Mouse (Mus musculus) midbrain, embryonic 10.5 days (tissue): ENCODE measurements at regions not wholly inside any gene's neighbourhood (a gene's known extent, or its start where the extent isn't known, plus 50 kb on each side); places are given as distances from the start of the nearest gene placed in this dataset.

Experiments
- DNase-seq: peaks from one replicate; pipeline ENCODE4 v3.0.0-alpha.2; 2017; ENCODE audit warnings: low spot score
- H3K27ac ChIP-seq: fragments of 300-500 bp; sonication (generic); replicated peaks from 2 replicates; pipeline ENCODE4 v1.5.1; 2016; ENCODE audit warnings: mild to moderate bottlenecking
- H3K27me3 ChIP-seq: fragments of 300-500 bp; sonication (generic); 2 replicates; pipeline ENCODE4 v1.6.1; 2016; ENCODE audit warnings: low read depth, mild to moderate bottlenecking; ENCODE audit not compliant: poor library complexity, severe bottlenecking
- H3K36me3 ChIP-seq: fragments of 300-500 bp; sonication (generic); 2 replicates; pipeline ENCODE4 v1.6.1; 2016; ENCODE audit warnings: mild to moderate bottlenecking, moderate library complexity
- H3K4me1 ChIP-seq: fragments of 300-500 bp; sonication (generic); 2 replicates; pipeline ENCODE4 v1.6.1; 2016
- H3K4me3 ChIP-seq: fragments of 300-500 bp; sonication (generic); 2 replicates; pipeline ENCODE4 v1.5.1; 2016; ENCODE audit warnings: mild to moderate bottlenecking, moderate library complexity
- H3K9me3 ChIP-seq: fragments of 300-500 bp; sonication (generic); replicated peaks from 2 replicates; pipeline ENCODE4 v1.6.1; 2016; ENCODE audit warnings: mild to moderate bottlenecking
- WGBS: fragments of 180-500 bp; shearing (Covaris S2); methylation state at CpG from one replicate; pipeline ENCODE4 v1.1.7; 2016; 5-methylcytosine and 5-hydroxymethylcytosine counted together

GRCm38 (mm10) chr6:31665671-31666486, 102.1 kb upstream of the Podxl start:
- DNase-seq = no peak
- no peaks in the 10 kb centered on the region for H3K9me3 ChIP-seq
- H3K36me3 ChIP-seq = no peaks in the 10 kb centered on the region
- no peak overlapping the region for H3K27ac ChIP-seq
- H3K4me3 ChIP-seq = no peak overlapping the region
- WGBS = 70% methylated on average over 17 of the region's 17 CpGs
- no peaks in the 10 kb centered on the region for H3K4me1 ChIP-seq
- H3K27me3 ChIP-seq = 0 out of 2 replicates have a peak, but pooled peaks cover 5% of the 10 kb centered on the region

GRCm38 (mm10) chr6:31664495-31664894, 100.7 kb upstream of the Podxl start:
- H3K9me3 ChIP-seq = no peaks in the 10 kb centered on the region
- peak; percentile 74 for DNase-seq
- no peaks in the 10 kb centered on the region for H3K36me3 ChIP-seq
- no peak overlapping the region for H3K27ac ChIP-seq
- WGBS = 29% methylated on average over 7 of the region's 7 CpGs
- 0 out of 2 replicates have a peak, but pooled peaks cover 5% of the 10 kb centered on the region for H3K27me3 ChIP-seq
- H3K4me3 ChIP-seq = no peak overlapping the region
- no peaks in the 10 kb centered on the region; the same call in 1 of the 2 replicates for H3K4me1 ChIP-seq

DNA sequence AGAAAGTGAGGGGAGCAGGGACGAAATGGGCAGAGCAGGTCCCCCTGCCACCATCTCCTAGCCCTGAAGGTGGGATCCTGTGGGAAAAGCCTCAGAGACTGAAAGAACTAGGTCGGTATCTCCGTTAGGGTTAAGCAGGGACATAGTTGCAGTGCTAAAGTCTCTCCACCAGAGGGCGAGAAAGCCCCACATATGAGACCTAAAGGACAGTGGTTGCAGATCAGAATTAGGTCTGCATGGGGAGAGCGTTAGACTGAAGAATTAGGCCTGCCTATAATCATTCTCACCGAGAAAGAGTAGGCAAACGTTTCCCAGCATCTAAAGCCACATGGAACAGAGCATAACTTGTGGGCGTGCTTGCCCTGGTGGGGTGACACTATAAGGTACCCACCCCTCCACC, 97.0 kb upstream of the Podxl start:
- H3K27me3 ChIP-seq = 0 out of 2 replicates have a peak, but pooled peaks cover 5% of the 10 kb centered on the region
- peak; percentile 71 for DNase-seq
- H3K27ac ChIP-seq = no peak overlapping the region
- H3K4me3 ChIP-seq = no peak overlapping the region
- 13% methylated on average over 8 of the region's 8 CpGs for WGBS
- no peaks in the 10 kb centered on the region; the same call in 1 of the 2 replicates for H3K4me1 ChIP-seq
- no peaks in the 10 kb centered on the region for H3K9me3 ChIP-seq
- H3K36me3 ChIP-seq = no peaks in the 10 kb centered on the region

- H3K36me3 ChIP-seq = no peaks in the 10 kb centered on the region
- H3K4me3 ChIP-seq = no peak overlapping the region
- 69% methylated on average over 4 of the region's 4 CpGs for WGBS
- H3K27me3 ChIP-seq = 0 out of 2 replicates have a peak, but pooled peaks cover 5% of the 10 kb centered on the region
- no peak overlapping the region for H3K27ac ChIP-seq
- H3K9me3 ChIP-seq = no peaks in the 10 kb centered on the region
- no peak for DNase-seq
- H3K4me1 ChIP-seq = no peaks in the 10 kb centered on the region; the same call in 1 of the 2 replicates
These were observed 96.1 kb upstream of the Podxl start for GRCm38 (mm10) chr6:31659901-31660300.

DNA sequence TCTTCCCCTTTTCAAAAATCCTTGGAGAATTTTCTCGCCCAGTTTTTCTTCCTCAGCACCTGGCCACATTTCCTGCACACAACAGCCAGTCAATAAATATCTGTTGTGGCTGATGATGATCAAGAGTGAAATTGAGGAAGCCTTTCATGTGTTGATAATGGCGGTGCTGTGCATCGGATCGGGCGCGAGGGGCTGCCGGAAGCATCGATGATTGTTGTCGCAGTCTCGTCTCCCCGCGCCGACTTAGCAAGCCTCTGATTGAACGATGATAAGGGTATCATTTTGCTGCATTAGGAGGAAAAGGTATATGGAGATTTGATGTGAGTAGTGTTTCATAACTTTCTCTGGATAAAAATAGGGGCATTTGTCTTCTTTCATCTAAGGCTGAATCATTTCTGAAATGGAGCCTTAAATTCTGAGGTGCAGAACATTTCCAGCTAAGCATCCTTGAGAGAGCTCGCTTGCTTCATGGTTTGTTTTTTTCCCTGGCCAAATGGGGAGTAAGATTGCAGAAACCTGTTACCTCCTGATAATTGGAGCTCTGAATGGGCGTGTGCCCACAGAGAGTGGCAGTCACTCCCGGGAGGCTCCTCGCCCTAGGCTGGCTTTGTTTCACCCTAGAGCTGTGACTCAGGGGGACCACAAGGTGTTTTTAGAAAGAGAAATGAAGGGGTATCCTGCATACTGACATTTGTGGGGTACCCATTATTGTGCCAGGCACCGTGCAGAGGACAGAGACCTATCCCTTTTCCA, 94.8 kb upstream of the Podxl start:
- no peaks in the 10 kb centered on the region; the same call in 1 of the 2 replicates for H3K4me1 ChIP-seq
- 0 out of 2 replicates have a peak, but pooled peaks cover 5% of the 10 kb centered on the region for H3K27me3 ChIP-seq
- no peak overlapping the region for H3K4me3 ChIP-seq
- H3K27ac ChIP-seq = no peak overlapping the region
- H3K9me3 ChIP-seq = no peaks in the 10 kb centered on the region
- no peak for DNase-seq
- no peaks in the 10 kb centered on the region for H3K36me3 ChIP-seq
- 89% methylated on average over 19 of the region's 19 CpGs for WGBS

- no peak for DNase-seq
- H3K4me1 ChIP-seq = no peaks in the 10 kb centered on the region
- 64% methylated on average over 7 of the region's 7 CpGs for WGBS
These were observed 87.2 kb upstream of the Podxl start for GRCm38 (mm10) chr6:31650791-31651476.

GRCm38 (mm10) chr6:31645261-31645660, 81.5 kb upstream of the Podxl start:
- no peaks in the 10 kb centered on the region for H3K36me3 ChIP-seq
- 87% methylated on average over 6 of the region's 6 CpGs for WGBS
- DNase-seq = no peak
- no peaks in the 10 kb centered on the region for H3K27me3 ChIP-seq
- peaks cover 7% of the 10 kb centered on the region for H3K4me1 ChIP-seq
- H3K9me3 ChIP-seq = no peaks in the 10 kb centered on the region
- H3K27ac ChIP-seq = no peak overlapping the region; the same call in 1 of the 2 replicates
- no peak overlapping the region for H3K4me3 ChIP-seq

More at GRCm38 (mm10) chr6:31650791-31651476, 87.2 kb upstream of the Podxl start:
- Histone ChIP-seq H3K27ac (no peak overlapping the region), H3K27me3 (no peaks in the 10 kb centered on the region), H3K4me3 (no peak overlapping the region), H3K36me3 (no peaks in the 10 kb centered on the region), H3K9me3 (no peaks in the 10 kb centered on the region)

DNA sequence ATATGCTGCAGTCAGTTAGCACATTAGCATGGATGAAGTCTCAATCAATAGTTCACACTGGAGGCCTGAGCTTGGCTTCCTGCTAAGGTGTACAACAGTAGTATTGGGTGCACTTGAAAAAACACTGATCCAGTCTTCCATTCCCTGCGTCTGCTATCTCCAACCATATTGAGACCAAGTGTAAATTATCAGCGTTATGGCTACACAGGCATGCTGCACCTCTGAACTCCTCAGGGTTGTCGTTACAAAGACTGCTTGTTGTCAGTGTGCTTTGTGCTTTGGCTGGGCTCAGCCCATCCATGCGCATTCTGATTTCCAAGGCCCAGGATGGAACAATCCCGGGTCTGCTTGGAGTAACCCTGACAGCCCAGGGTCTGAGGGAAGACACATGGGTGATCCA, 80.7 kb upstream of the Podxl start:
- no peak for DNase-seq
- WGBS = 89% methylated on average over 5 of the region's 5 CpGs
- Histone ChIP-seq H3K27ac (no peak overlapping the region), H3K9me3 (no peaks in the 10 kb centered on the region), H3K36me3 (no peaks in the 10 kb centered on the region), H3K27me3 (no peaks in the 10 kb centered on the region), H3K4me1 (peaks cover 7% of the 10 kb centered on the region), H3K4me3 (no peak overlapping the region)

DNA sequence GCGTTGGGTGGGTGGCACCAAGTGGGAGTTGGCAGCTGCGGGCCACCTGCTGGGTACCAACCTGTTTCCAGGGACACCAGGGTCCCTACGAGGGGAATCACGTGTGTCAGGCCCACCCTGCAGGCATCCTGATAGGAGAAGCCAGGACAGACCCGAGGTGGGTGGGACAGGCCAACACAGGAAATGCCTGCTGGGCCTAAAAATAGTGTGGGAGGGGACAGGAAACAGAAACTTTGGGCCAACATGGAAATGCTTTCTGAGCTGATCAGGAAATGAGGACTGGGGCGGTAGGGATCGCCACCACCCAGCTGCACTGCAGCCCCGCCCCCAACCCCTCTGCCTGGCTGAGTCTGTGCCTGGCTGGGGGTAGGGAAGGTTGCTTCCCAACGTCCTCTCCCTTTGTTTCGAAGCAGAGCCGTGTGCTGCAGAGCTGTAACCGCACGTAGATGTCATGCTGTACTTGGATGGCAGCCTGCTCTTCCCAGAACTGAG, 78.7 kb upstream of the Podxl start:
- no peaks in the 10 kb centered on the region for H3K36me3 ChIP-seq
- peaks cover 4% of the 10 kb centered on the region for H3K27me3 ChIP-seq
- no peaks in the 10 kb centered on the region for H3K9me3 ChIP-seq
- WGBS = 27% methylated on average over 13 of the region's 13 CpGs
- DNase-seq = peak; percentile 22
- peak overlapping the region; percentile 69 for H3K27ac ChIP-seq
- no peak overlapping the region for H3K4me3 ChIP-seq
- peaks cover 23% of the 10 kb centered on the region for H3K4me1 ChIP-seq

DNA sequence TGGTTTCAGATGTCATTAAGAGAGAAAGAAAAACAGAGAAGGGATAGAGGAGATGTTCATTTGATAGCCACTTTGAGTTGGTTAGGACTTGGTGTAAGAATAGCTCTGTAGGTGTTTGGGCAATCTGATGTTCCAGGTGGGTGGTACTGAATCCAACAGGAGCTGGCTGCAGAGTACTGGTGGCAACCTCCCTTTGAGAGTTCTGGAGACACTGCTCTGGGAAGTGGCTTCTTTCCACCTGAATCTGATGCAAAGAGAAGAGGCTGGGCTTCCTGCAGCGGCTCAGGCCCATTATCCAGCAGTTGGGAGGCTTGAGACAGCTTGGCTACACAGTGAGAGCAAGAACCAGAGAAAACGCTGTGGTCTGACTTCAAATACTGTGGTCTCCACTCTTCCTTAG, 77.0 kb upstream of the Podxl start:
- no peak overlapping the region for H3K27ac ChIP-seq
- peaks cover 18% of the 10 kb centered on the region for H3K27me3 ChIP-seq
- 45% methylated on average over 2 of the region's 2 CpGs for WGBS
- no peaks in the 10 kb centered on the region for H3K9me3 ChIP-seq
- H3K36me3 ChIP-seq = no peaks in the 10 kb centered on the region
- peaks cover 32% of the 10 kb centered on the region for H3K4me1 ChIP-seq
- no peak overlapping the region for H3K4me3 ChIP-seq
- DNase-seq = no peak

GRCm38 (mm10) chr6:31639460-31639859, 75.7 kb upstream of the Podxl start:
- Histone ChIP-seq H3K4me1 (peaks cover 32% of the 10 kb centered on the region), H3K27ac (no peak overlapping the region), H3K9me3 (no peaks in the 10 kb centered on the region), H3K36me3 (no peaks in the 10 kb centered on the region), H3K4me3 (no peak overlapping the region), H3K27me3 (peaks cover 18% of the 10 kb centered on the region)
- DNase-seq = peak; percentile 70
- WGBS = 18% methylated on average over 2 of the region's 2 CpGs

DNA sequence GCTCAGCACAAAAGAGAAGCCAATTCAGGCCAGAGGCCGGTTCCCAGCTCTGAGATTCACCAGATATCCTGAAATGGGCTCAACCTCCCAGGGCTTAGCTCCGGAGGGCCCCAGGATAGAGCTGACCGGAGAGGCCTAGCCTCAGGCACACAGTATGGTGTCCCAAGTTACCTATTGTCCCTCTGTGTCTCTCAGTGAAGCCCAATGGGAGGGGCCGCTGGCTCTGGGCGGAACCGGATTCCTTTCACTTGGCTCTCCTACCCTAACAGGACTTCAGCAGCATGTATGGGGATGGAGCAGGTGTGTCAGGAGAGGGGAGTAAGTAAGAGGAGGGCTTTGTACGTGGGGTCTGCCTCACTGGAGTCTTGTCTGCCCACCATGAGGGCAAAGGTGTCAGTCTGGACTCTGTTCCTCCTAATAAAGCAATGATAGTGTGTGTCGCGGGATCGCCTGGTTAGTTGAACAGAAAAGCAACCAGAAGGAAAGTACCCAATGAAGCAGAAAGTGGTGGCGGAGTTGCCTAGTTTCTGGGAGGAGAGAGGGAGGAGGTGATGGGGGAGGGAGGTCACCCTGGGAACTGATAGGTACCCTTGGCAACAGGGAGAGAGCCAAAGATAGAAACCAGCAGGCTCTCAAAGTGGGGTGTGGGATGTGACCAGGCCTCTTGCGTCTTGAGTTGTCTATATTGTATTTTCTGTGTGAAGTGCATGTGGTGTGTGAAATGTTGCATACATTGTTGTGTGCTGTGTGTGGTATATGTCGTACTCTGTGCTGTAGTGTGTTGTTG, 74.8 kb upstream of the Podxl start:
- H3K27ac ChIP-seq = peak overlapping the region; percentile 57
- no peaks in the 10 kb centered on the region for H3K9me3 ChIP-seq
- DNase-seq = peak; percentile 17
- H3K36me3 ChIP-seq = no peaks in the 10 kb centered on the region
- H3K4me1 ChIP-seq = peaks cover 32% of the 10 kb centered on the region
- H3K27me3 ChIP-seq = peaks cover 18% of the 10 kb centered on the region
- WGBS = 31% methylated on average over 13 of the region's 13 CpGs
- H3K4me3 ChIP-seq = peak overlapping the region; percentile 25; the same call in 1 of the 2 replicates
